Mouse (Mus musculus) myocyte (in vitro differentiated cells): ENCODE results near the gene Kcnf1. TPM values are rescaled to one million over a fixed set of nuclear protein-coding genes. Genes with fewer than 3 reads are reported as not detected.

Source experiments
- H3K27me3 ChIP-seq: one replicate; pipeline ENCODE4 v1.6.1; 2011; ENCODE audit not compliant: control insufficient read depth, insufficient read depth, insufficient read length
- H3K36me3 ChIP-seq: one replicate; pipeline ENCODE4 v1.6.1; 2011; ENCODE audit not compliant: control insufficient read depth, insufficient read depth
- H3K4me2 ChIP-seq: one replicate; pipeline ENCODE4 v1.6.1; 2011; ENCODE audit warnings: low read depth, control low read depth
- H3K4me3 ChIP-seq: one replicate; pipeline ENCODE4 v1.5.1; 2011; ENCODE audit warnings: mild to moderate bottlenecking, control low read depth, moderate library complexity
- H3K79me2 ChIP-seq: one replicate; pipeline ENCODE4 v1.6.1; 2011; ENCODE audit not compliant: control insufficient read depth, insufficient read depth
- H3ac ChIP-seq: one replicate; pipeline ENCODE4 v1.6.1; 2011; ENCODE audit not compliant: control insufficient read depth, insufficient read length
- CEBPB ChIP-seq: IDR thresholded peaks from 2 replicates; pipeline ENCODE4 v1.6.1; 2011; ENCODE audit warnings: mild to moderate bottlenecking, moderate library complexity; ENCODE audit not compliant: poor library complexity, insufficient read depth, severe bottlenecking
- E2F4 ChIP-seq: IDR thresholded peaks from one replicate; pipeline ENCODE4 v1.6.1; 2011; ENCODE audit warnings: mild to moderate bottlenecking, control low read depth, moderate library complexity; ENCODE audit not compliant: insufficient read depth
- MAX ChIP-seq: IDR thresholded peaks from one replicate; pipeline ENCODE4 v1.6.1; 2011; ENCODE audit warnings: low read depth, mild to moderate bottlenecking, control low read depth
- MYOD1 ChIP-seq, 3 experiments: IDR thresholded peaks; one replicate each; pipeline ENCODE4 v1.6.1; 2011; ENCODE audit warnings: control low read depth in 2 of 3, low read depth in 2 of 3, mild to moderate bottlenecking in 2 of 3, moderate library complexity in 1 of 3; ENCODE audit not compliant: insufficient read length in 2 of 3, control insufficient read depth in 1 of 3
- MYOG ChIP-seq, 3 experiments: IDR thresholded peaks; one replicate each; pipeline ENCODE4 v1.6.1; 2011; ENCODE audit warnings: control low read depth in 2 of 3, low read depth in 2 of 3, mild to moderate bottlenecking in 2 of 3; ENCODE audit not compliant: insufficient read length in 2 of 3, control insufficient read depth in 1 of 3, insufficient read depth in 1 of 3
- POLR2A ChIP-seq: IDR thresholded peaks from one replicate; pipeline ENCODE4 v1.6.1; 2011; ENCODE audit warnings: low read depth, mild to moderate bottlenecking, control low read depth, moderate library complexity; ENCODE audit not compliant: insufficient read length
- POLR2AphosphoS2 ChIP-seq: IDR thresholded peaks from one replicate; pipeline ENCODE4 v1.6.1; 2011; ENCODE audit warnings: low read depth, control low read depth; ENCODE audit not compliant: insufficient read length
- REST ChIP-seq: IDR thresholded peaks from one replicate; pipeline ENCODE4 v1.6.1; 2011; ENCODE audit warnings: mild to moderate bottlenecking, control low read depth, moderate library complexity; ENCODE audit not compliant: insufficient read depth, insufficient read length
- SRF ChIP-seq: IDR thresholded peaks from one replicate; pipeline ENCODE4 v1.6.1; 2011; ENCODE audit warnings: low read depth; ENCODE audit not compliant: control insufficient read depth, insufficient read length
- TCF12 ChIP-seq: IDR thresholded peaks from one replicate; pipeline ENCODE4 v1.6.1; 2011; ENCODE audit warnings: mild to moderate bottlenecking, control low read depth; ENCODE audit not compliant: poor library complexity, insufficient read depth, severe bottlenecking
- TCF3 ChIP-seq: IDR thresholded peaks from one replicate; pipeline ENCODE4 v1.6.1; 2011; ENCODE audit warnings: low read depth, control low read depth; ENCODE audit not compliant: insufficient read length
- USF1 ChIP-seq: IDR thresholded peaks from one replicate; pipeline ENCODE4 v1.6.1; 2011; ENCODE audit warnings: low read depth, mild to moderate bottlenecking, control low read depth, moderate library complexity
- polyA plus RNA-seq: library from polyadenylated mRNA; unstranded; fragments of >200 nt; fragmentation: generic; extraction: Trizol; gene quantifications from one replicate; pipeline ENCODE4 v1.2.1, GENCODE M21; 2012; ENCODE audit warnings: missing spikeins

The Kcnf1 gene
- polyA plus RNA-seq, 1 experiment: 1.7 TPM

GRCm38 (mm10) chr12:17219107-17219506 is 42.4 kb upstream of the Kcnf1 start:
- Histone ChIP-seq H3K4me2 (no peak overlapping the region), H3K79me2 (no peaks in the 10 kb centered on the region), H3ac (no peak overlapping the region), H3K27me3 (no peaks in the 10 kb centered on the region), H3K36me3 (no peaks in the 10 kb centered on the region), H3K4me3 (no peak overlapping the region)
- TF ChIP-seq SRF (no peak), MAX (no peak), POLR2A (no peak), MYOG (IDR thresholded peaks at IDR 0.05; ENCODE audit: control insufficient read depth in 1 of 3, insufficient read depth in 1 of 3, insufficient read length in 2 of 3, low read depth in 2 of 3) (no peak), TCF3 (no peak), USF1 (no peak), CEBPB (no peak), POLR2AphosphoS2 (no peak), TCF12 (no peak), REST (no peak), E2F4 (no peak), MYOD1 (IDR thresholded peaks at IDR 0.05; ENCODE audit: control insufficient read depth in 1 of 3, insufficient read length in 2 of 3, low read depth in 2 of 3) (no peak)

DNA sequence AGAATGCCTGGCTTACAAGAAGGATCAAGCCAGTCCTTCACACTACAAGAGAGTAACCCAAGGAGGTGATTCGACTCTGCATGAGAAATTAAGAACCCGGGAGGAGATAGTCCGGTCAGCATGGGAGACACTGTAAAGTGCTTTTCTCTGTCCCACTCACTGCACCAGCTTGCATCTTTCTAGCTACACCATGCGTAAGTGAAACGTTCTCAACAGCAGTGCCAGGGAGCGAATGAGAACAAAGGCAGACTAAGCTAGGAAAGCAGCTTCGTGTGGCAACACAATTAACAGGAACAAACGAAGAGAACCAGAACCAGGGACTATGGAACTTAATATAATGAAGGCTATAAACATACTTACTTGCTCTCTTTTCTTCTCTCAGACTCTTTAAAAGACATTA is 41.7 kb upstream of the Kcnf1 start:
- Histone ChIP-seq H3K36me3 (no peaks in the 10 kb centered on the region), H3K79me2 (no peaks in the 10 kb centered on the region), H3K27me3 (no peaks in the 10 kb centered on the region), H3K4me2 (no peak overlapping the region), H3K4me3 (no peak overlapping the region), H3ac (no peak overlapping the region)
- no peak for TF ChIP-seq SRF
- no peak for TF ChIP-seq POLR2AphosphoS2
- TF ChIP-seq REST: no peak
- TF ChIP-seq MAX: no peak
- TF ChIP-seq CEBPB: no peak
- no peak for TF ChIP-seq POLR2A
- TF ChIP-seq TCF12: no peak
- no peak for TF ChIP-seq MYOD1 (IDR thresholded peaks at IDR 0.05; ENCODE audit: control insufficient read depth in 1 of 3, insufficient read length in 2 of 3, low read depth in 2 of 3)

DNA sequence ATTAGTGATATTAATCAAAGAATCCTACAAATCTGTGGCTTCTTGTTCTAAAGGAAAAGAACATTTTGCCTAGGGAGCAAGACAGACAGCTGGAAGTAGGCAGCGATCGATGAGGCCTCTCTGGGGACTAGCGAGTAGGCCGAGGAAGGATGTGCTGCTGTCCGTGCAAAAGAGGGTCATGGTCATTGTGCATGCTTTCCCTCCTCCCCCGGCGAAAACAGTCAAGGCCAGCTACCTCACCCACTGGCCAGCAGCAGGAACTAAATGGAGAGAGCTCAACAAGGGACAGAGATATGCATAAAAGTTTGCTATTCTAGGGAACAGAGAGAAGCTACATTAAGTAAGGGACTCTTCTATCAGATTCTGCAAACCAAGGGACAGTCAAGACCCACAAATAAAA is 39.1 kb upstream of the Kcnf1 start:
- TF ChIP-seq CEBPB (no peak), TCF12 (no peak), MAX (no peak), POLR2A (no peak), TCF3 (no peak), REST (no peak), MYOG (IDR thresholded peaks at IDR 0.05; ENCODE audit: control insufficient read depth in 1 of 3, insufficient read depth in 1 of 3, insufficient read length in 2 of 3, low read depth in 2 of 3) (no peak), USF1 (no peak), SRF (no peak), POLR2AphosphoS2 (no peak), MYOD1 (IDR thresholded peaks at IDR 0.05; ENCODE audit: control insufficient read depth in 1 of 3, insufficient read length in 2 of 3, low read depth in 2 of 3) (no peak), E2F4 (no peak)
- Histone ChIP-seq H3K36me3 (no peaks in the 10 kb centered on the region), H3ac (no peak overlapping the region)

GRCm38 (mm10) chr12:17202492-17203322 is 26.0 kb upstream of the Kcnf1 start:
- no peak for TF ChIP-seq REST
- no peaks in the 10 kb centered on the region for H3K79me2 ChIP-seq

More for the DNA sequence above, 39.1 kb upstream of the Kcnf1 start:
- Histone ChIP-seq H3K27me3 (no peaks in the 10 kb centered on the region), H3K79me2 (no peaks in the 10 kb centered on the region), H3K4me3 (no peak overlapping the region), H3K4me2 (no peak overlapping the region)

DNA sequence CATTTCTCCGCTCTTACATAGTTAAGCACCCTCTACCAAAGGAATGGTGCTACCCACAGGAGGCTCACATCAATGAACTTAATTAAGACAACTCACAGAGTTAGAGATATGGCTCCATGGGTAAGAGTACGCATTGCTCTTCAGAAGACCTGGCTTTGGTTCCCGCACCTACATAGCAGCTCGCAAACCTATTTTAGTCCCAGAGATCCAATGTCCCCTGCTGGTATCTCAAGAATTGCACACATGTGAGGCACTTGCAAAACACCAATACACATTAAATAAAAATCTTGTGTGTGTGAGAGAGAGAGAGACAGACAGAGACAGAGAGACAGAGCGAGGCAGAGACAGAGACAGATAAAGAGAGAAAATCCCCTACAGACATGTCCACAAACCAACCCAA is 21.9 kb upstream of the Kcnf1 start:
- Histone ChIP-seq H3K27me3 (no peaks in the 10 kb centered on the region), H3K36me3 (no peaks in the 10 kb centered on the region), H3K79me2 (no peaks in the 10 kb centered on the region), H3K4me2 (no peak overlapping the region), H3K4me3 (no peak overlapping the region), H3ac (no peak overlapping the region)
- no peak for TF ChIP-seq POLR2A
- TF ChIP-seq E2F4: no peak
- no peak for TF ChIP-seq TCF12
- TF ChIP-seq SRF: no peak
- TF ChIP-seq MYOD1 (IDR thresholded peaks at IDR 0.05; ENCODE audit: control insufficient read depth in 1 of 3, insufficient read length in 2 of 3, low read depth in 2 of 3): no peak
- TF ChIP-seq USF1: no peak
- TF ChIP-seq TCF3: no peak
- TF ChIP-seq CEBPB: no peak
- TF ChIP-seq REST: no peak
- TF ChIP-seq MYOG (IDR thresholded peaks at IDR 0.05; ENCODE audit: control insufficient read depth in 1 of 3, insufficient read depth in 1 of 3, insufficient read length in 2 of 3, low read depth in 2 of 3): no peak
- TF ChIP-seq MAX: no peak
- TF ChIP-seq POLR2AphosphoS2: no peak

More at GRCm38 (mm10) chr12:17202492-17203322, 26.0 kb upstream of the Kcnf1 start:
- no peak overlapping the region for H3K4me3 ChIP-seq
- no peak overlapping the region for H3K4me2 ChIP-seq
- no peaks in the 10 kb centered on the region for H3K27me3 ChIP-seq
- H3ac ChIP-seq: no peak overlapping the region
- no peaks in the 10 kb centered on the region for H3K36me3 ChIP-seq
